Mouse (Mus musculus) ovary, postnatal 36 days (tissue): ENCODE data around the gene Pgls.
A peak's percentile ranks its signal among the peaks of the same experiment; 100 is the strongest.

ENCODE experiments used
- DNase-seq: peaks from one replicate; pipeline ENCODE4 v3.0.0; 2022; ENCODE audit warnings: low spot score, mixed read lengths

Gene Pgls

DNA sequence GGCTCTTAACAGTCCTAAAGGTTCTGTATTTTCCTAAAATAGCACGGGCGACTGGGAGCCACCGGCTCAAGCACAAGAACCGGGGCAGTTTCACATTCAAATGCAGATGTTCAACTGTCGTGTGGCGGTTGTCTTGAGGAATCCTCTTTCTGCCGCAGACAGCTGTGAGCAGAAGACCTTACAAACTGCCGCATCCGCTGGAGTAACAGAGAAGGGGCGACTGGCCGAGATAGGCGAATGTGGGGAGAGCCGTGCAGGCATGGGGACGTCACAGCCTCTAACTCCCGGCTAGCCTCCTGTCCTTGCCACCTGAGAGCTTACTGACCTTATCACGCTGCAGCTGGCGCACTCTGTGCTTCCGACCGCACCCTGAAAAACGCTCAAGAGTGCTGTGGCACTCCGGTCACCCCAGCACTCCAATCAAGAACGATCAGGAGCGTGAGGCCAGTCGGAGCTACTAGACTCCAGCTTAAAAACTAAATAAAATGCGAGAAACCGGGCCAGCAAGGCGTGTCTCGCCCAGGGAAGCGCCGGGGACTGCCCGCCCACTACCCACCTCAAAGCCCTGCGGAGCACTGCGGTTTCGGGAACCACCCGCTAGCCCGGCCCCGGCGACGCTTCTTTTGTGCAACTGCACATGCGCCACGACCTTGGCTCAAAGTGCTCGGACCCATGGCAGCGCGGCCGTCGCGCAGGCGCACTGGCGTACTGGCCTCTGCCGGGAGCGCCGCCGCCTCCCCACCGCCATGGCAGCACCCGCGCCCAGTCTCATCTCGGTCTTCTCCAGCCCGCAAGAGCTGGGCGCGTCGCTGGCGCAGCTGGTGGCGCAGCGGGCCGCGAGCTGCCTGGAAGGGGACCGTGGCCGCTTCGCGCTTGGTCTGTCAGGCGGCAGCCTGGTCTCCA, at the start of gene Pgls:
Pgls (plus strand) TSS at position 706 of the 903 bp plus-strand sequence.
- DNase-seq = peak; percentile 96

DNA sequence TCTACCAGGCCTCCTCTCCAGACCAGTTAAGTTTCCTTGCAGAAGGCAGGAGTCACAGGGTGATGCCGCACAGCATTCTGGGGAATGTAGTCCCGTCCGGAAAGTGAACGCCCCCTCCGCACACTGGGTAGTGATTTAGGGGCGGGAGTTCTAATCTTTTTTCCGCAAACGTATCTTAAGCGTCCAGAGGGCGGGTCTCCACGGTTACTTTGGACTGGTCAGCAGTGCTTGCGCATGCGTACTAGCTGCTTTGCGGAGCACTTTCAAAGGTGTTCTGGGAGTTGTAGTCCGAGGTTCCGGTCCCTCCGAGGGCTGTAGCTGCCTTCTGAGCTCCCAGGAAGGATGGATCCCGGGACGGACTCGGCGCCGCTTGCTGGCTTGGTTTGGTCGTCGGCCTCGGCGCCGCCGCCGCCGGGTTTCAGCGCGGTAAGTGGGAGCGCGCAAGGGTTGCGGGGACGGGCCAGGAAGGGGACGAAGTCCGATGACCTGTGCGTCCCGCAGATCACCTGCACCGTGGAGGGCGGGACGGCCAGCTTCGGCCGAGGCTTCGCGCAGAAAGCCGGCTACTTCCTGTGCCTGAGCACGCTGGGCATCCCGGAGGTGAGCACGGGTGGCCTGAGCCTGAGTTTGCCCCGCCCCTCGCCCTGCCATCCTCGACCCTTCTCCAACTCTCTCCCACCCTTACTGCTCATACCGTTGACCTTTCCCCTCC, 49.2 kb upstream of the Pgls start, which contains the start of gene Mvb12a:
Mvb12a (plus strand) TSS at position 291 of the 712 bp plus-strand sequence.
- DNase-seq = peak; percentile 93

DNA sequence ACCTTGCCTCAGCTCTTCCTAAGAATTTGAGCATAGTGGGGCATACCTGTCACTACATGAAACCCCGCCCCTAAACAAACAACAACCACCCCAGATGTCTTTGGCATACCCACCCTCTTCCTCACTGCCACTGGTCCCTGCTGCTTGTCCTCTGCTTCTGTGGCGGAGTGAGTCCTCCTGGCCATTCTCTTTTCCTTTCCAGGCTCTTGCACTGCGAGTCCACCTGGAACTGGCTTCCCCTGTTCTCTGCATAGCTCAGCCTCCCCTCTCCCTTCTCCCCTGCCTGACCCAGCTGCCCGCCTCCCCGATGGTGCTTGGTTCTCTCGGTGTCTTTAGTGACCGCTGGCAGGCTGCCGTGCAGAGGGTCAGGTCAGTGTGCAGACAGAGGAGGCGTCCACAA, 48.2 kb upstream of the Pgls start:
- DNase-seq = no peak

DNA sequence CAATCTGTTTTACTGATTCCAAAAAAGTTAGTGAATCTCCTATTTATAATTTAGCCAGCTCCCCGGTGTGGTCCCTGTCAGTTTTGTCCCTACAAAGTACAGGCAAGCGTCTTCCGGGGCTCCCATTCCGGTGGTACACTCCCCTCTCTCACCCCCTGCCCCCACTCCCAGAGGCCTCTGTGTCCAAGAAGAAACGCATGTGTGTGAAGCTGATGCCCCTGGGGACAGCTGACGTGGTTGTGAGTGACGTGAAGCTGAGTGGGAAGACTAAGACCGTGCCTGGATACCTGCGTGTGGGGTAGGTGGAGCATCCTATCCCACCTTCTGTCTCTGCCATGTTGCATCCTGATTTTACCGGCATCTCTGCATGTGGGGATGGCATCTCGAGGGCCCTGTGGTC, 46.9 kb upstream of the Pgls start:
- no peak for DNase-seq

DNA sequence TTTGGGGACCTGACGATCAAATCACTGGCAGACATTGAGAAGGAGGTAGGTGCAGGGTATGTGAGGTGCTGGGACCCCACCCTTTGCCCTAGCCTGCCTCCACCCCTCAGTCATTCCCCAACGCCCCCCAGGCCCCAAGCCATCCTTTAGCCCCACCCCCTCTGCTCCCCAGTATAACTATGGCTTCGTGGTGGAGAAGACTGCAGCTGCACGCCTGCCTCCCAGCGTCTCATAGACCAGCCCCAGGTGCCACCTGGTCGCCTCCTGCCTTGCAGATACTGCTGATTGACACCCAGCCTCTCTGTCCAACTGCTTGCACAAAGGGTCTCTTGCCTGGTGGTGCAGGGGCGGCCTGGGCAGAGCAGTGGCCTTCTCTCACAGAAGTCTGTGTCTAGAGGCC, 44.4 kb upstream of the Pgls start:
- no peak for DNase-seq

DNA sequence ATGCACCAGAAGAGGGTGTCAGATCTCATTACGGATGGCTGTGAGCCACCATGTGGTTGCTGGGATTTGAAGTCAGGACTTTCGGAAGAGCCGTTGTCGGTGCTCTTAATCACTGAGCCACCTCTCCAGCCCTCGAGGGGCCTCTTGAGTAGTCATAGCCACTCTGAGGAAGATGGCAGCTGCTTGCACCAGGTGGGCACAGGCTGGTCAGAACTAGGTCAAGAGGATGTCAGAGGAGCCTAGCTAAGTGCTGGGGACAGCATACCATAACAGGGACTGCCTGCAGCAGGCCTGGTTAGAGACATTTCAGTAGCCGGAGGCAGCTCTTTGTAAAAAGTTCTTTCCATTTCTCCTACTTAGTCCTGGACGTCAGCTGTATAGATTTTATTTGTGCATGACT, 41.2 kb upstream of the Pgls start:
- DNase-seq = no peak

DNA sequence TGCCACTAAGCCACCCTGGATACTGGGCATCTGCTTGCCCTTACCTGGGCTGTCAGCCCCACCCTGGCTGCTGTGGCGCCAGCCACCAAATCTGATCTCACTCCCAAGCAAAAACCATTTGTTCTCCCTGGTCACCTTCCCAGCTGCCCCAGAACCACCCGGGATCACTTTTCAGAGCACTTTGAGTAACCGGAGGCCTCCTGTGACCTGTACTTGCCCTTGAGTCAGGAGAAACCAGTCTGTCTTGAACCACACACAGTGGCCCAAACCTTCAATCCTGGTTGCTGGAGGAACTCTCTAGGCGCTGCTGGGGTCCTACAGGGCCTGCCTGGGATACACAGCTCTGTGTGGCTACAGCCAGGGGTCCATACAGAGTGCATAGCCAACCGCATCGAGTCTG, 39.2 kb upstream of the Pgls start:
- no peak for DNase-seq

DNA sequence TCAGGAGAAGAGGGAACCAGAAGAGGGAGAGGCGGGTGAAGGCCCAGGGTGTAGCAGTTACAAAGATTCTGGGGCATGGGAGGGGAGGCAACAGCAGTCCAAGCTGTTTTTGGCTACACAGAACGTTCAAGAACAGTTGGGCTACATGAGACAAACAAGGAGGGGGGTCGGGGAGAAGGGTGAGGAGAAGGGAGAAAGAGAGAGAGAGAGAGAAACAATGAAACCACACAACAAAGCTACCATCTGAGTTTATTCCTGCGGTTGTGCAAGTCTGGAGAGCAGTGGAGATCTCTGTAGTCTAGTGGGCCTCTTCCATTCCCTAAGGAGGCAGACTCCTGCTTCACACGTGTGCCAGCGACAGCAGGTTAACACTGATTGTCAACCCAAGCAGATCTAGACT, 38.0 kb upstream of the Pgls start:
- no peak for DNase-seq

DNA sequence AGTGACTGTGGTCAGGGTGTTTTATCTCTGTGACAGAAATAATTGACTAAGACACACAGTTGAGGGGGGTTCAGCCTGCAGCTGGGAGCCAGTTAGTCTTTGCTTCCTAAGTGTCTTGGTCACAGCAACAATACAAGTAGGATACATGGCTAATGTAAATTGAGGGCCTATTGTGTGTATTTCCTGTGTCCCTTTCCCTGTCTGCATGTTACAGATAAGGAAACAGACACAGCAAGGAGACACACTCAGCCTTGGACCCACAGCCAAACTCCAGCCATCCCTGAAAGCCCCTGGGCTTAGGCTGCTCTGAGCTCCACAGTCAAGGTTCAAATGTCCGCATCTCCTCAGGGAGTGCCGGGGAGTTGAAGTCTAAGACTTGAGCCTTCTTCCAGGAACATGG, 37.3 kb upstream of the Pgls start:
- DNase-seq = no peak

DNA sequence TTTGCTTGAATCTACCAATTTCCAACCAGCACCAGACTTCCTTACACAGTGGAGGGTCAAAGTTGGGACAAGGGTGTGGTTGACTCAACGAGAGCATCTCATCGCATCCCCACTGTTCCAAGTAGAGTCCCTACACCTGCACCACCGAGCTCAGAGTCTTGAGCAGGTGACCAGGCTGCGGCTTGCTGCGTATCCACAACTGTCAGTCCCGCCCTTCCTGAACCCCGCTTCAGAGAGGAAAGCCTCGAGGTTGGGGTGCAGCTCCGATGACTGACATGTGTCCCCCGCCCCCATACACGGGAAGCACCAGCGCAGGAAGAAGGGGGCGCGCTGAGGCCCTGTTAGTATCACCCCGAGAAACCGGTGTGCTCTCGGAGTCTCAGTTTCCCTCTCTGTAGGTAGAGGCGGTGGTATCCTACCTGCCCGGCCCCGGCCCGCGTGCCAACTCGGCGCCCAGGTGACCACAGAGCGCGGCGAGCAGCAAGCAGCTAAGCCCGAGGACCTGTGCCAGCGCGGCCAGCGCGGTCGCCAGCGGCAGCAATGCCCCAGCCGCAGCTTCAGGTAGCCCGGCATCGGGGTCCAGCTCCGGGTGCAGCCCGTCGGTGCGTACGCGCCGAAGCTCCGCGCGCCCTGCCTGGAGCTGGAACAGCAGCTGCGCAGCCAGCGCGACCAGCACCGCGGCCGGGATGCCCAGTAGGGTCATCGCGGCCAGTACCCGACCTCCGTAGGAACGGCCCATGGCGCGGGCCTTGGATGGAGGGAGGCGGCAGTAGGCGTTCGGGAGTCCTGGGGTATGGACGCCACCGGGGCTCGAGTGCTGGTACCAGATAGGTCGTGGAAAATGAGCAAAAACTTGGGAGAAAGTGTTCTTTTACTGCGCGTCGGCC, 33.7 kb upstream of the Pgls start, which contains the start of gene Tmem221:
Tmem221 (minus strand) TSS at position 801 of the 887 bp plus-strand sequence.
- DNase-seq = peak; percentile 55

DNA sequence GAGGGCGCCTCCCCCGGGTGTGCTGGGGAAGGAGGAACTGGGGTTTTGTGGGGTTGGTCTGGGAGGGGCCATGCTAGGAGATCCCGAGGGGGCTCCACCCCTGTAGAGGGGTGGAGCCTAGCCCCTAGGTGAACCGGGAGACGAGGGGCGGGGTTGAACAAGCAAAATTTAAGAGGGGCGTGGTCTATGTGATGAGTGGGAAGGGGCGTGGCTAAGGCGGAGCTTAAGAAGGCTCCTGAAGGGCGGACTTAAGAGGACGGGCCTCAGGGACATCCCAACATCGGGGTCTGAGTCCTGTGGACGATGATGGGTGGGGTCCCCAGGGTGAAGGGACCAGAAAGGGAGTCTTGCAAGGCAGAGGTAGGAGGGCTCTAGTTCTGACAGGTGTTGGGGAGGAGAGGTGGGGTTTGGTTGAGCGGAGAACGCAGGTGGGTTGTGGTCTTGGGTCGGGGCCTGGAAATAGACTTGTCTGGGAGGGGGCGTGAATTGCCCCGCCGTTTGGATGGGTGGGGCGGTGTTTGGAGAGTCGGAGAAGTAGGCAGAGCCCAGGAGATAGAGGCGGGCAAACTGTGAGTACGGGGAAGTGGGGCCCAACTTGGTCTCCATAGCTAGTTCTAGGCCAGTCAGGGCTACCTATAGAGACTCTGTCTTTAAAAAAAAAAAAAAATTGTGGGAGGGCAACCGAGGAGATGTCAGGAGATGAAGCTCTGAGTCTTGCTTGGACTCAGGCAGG, 32.9 kb upstream of the Pgls start:
- peak; percentile 84 for DNase-seq

DNA sequence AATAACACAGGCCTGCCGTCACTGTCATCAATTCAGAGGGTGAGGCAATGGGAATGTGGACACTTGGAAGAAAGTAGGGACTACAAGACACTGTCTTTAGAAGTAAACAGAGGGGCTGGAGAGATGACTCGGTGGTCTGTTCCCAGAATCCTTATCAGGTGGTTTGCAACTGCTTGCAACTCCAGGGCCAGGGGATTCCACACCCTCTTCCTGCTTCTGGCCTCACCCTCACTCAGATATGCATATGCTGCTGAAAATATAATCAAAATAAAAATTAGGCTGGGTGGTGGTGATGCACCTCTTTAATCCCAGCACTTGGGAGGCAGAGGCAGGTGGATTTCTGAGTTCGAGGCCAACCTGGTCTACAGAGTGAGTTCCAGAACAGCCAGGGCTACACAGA, 31.9 kb upstream of the Pgls start:
- DNase-seq = no peak

DNA sequence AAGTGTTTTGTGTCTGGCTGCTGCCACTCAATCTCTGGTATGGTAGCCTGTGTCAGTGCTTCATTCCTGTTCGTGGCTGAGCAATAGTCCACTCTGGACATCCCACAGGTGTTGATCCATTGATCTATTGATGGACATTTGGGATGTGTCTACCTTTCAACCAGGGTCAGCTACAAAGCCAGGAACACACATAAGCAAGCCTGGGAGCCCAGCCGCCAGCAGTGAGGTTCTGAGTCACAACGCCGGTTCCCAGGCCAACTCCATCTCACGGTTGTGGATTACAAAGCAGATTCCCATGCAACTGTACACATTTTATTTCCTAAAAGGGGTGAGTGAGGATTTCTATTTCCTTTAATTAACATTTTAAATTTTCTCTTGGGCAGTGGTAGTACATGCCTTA, 31.2 kb upstream of the Pgls start:
- DNase-seq = no peak

DNA sequence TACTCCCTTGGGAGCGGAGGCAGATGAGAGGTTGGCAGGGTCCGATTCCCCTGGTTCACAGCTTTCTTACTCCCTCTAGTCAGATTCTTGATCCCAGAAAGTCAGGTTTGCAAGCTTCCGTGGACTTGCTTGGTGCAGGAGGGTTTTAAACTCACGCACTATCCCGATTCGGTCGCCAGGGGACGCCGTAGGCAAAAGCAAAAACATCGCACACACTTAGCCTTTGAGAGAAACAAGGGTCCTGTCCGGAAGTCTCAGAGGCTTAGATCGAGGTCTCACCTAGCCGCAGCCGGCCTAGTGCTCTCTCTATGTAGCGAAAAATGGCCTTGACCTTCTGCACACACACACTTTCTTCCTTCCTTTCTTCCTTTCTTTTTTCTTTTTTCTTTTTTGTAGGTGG, 30.6 kb upstream of the Pgls start:
- peak; percentile 66 for DNase-seq

DNA sequence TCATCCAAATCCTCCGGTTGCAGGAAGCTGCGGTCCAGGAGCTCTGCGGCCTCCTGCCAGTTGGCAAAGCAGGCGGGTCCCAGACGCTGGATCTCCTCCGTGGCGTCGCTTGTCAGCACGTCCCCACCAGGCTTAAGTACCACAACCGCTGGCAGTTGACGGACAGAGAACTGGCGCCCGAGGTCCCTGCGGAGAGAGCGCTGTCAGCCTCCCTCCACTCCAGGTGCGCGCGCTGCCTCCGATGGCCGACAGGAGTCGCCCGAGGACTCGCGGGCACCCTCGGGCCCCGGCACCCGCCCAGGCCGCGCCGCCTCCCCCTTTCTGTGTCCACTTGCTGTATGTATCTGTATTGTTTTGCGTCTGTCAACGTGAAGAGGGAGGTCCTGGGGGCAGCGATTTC, 29.2 kb upstream of the Pgls start:
- DNase-seq = peak; percentile 89

DNA sequence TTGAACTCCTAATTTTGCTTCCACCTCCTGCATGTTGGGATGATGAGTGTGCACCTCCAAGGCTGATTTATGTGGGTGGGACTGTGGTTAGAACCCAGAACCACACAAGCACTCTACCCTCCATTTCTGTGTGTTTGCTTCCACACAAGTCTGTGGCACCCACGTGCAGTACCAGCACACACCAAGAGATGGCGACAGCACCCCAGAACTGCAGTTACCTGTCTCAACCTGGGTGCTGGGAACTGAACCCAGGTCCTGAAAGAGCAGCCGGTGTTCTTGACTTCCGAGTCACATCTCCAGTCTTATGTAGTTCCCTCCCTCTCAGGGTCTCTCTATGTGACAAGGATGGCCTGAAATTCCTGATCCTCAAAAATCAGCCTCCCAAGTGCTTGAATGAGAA, 28.0 kb upstream of the Pgls start:
- DNase-seq = no peak

DNA sequence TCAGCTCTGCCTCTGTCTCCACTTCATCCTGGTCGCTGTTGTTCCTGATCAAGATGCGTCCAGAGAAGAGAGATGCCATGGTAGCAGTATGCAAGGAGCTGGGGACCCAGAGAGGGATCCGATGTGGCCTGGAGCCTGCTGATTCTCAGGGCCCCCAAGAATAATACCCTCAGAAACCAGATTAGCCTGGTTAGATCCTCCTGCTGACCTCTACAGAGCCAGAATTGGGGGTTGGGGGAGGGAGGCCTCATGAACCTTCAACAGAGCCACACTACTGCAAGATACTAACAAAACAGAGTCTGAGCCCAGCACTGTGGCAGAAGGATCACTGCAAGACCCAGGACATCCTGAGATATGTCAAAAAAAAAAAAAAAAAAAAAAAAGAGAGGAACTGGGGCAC, 25.5 kb upstream of the Pgls start, which contains the start of gene Nxnl1:
Nxnl1 (minus strand) TSS at position 101 of the 400 bp plus-strand sequence.
- DNase-seq = no peak

DNA sequence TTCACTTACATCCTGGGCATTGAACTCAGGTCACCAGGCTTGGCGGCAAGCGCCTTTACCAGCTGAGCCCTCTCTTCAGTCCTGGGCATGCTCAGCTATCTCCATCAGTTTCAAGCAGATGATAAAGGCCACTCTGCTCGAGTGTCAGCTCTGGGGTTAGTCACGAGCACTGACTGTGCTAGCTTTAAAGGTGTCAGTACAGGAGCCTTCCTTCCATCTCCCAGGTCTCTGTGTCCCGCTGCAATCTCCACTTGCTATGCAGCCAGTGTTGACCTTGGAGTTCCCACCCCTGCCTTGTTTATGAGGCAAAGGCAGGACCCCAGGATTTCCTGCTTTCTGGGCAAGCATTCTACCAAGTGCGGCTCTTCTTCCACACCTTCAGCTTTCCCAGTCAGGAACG, 24.4 kb upstream of the Pgls start:
- DNase-seq = no peak

DNA sequence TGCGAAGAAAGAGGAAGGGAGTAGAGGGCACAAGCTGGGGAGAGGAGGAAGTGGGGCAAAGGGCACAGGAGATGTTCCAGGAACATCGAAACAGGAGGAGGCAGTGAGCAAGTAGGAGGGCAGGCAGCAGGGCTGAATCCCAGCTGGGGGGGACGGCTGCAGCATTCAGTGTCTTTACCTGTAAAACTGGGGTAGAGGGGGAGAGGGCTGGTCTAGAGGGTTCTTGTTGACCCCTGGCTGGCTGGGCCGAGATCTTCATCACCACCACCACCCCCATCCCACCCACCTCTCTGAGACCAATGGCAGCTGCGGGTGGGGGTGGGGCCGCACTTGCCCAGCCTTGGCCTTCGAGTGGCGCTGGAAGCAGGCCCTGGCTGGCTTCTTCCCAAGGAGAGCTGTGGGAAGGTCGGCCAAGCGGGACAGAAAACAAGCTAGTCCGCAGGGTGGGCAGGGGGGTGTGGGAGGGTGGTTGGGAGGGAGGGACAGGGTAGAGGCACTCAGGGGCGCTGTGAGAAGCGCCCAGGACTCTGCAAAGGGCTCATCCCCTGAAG, 23.5 kb upstream of the Pgls start, which contains the start of gene Slc27a1:
Slc27a1 (plus strand) TSS at position 496 of the 551 bp plus-strand sequence.
- peak; percentile 91 for DNase-seq

DNA sequence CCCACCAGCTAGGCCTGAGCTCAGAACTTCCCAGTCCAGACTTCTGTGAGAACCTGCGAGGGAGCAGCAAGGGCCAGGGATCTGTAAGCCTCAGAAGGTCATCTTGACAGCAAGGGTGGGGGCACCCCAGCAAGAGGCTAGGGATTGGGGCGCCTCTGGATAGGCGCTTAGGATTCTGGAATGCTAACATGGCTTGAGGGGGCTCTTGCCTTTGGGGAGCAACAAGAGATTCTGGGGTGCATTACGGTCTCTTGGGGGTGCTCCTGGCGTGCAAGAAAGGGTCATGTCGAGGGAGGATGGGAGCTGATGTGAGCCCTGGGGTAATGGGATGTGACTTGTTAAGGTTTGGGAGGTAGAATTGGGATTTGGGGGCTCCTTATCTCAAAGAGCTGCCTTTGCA, 23.0 kb upstream of the Pgls start:
- DNase-seq = no peak
